In the genomic region with DNA sequence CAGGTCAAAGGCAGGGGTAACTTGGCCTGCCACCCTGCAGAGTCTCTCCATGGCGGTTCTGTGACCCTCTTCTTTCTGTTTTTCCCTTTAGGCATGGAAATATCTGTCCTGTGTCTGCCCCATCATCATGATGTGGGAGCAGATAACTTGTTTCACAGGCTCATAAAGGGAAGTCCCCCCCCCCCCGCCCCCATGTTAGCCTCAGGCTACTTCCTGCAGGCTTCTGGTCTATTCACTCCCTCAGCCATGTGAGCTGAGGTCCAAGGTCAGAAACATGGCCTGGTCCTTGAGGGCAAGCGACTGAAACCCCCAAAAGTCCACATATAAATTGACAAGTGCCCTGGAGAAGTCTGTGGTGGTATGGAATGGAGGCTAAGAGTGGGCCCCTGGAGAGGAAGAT, we compare ENCODE assay signal across 33 mouse cellular contexts. TPM values are rescaled to one million over a fixed set of nuclear protein-coding genes. Genes with fewer than 3 reads are reported as not detected.
"Had no signal": no experiment of that assay in that cellular context is flagged by ENCODE, and none has a peak within 500 bp of the region (broad histone marks: within the 10 kb centered on the region; RNA-seq: fewer than 3 reads in every experiment).

No protein-coding gene starts in this region.

- DNase-seq: kidney, adult 18-20 months; kidney, adult 9 months; kidney, postnatal 25 days; layer of hippocampus, postnatal 36 days; lung, adult 18-20 months; lung, postnatal 10 days; lung, postnatal 4 days; retina, postnatal 1 day; right cerebral cortex, postnatal 25 days; spleen, adult 18-20 months; thymus, adult 2 months; thymus, postnatal 14 days had no signal

- ATAC-seq: intestine, embryonic 15.5 days; liver, embryonic 12.5 days; midbrain, embryonic 13.5 days; midbrain, embryonic 16.5 days had no signal

- H3K4me3 ChIP-seq: intestine, embryonic 15.5 days; layer of hippocampus, adult 2 months; left cerebral cortex, adult 2 months; limb, embryonic 12.5 days; limb, embryonic 15.5 days; liver, embryonic 12.5 days; liver, embryonic 15.5 days; lung, embryonic 15.5 days; megakaryocyte, embryonic 14.5 days; midbrain, embryonic 10.5 days; midbrain, embryonic 13.5 days; myocyte; neural tube, embryonic 13.5 days had no signal

- H3K27ac ChIP-seq: intestine, embryonic 15.5 days; kidney, postnatal 0 days; layer of hippocampus, adult 2 months; left cerebral cortex, adult 2 months; liver, embryonic 12.5 days; liver, embryonic 15.5 days; lung, embryonic 15.5 days; midbrain, embryonic 10.5 days; midbrain, embryonic 13.5 days; neural tube, embryonic 13.5 days; stomach, postnatal 0 days had no signal

RNA-seq across cellular contexts. Expression of gene 5330417H12Rik, which starts 4.8 kb away (rescaled TPM):
- total RNA-seq: layer of hippocampus, adult 2 months; layer of hippocampus, postnatal 10 days; layer of hippocampus, postnatal 36 days; left cerebral cortex, adult 2 months; left cerebral cortex, postnatal 10 days; left cerebral cortex, postnatal 36 days; monocyte, adult 5-6 weeks; neutrophil, adult 5-6 weeks had no signal

RNA-seq across cellular contexts. Expression of gene Olfml1, which starts 52.9 kb away (rescaled TPM):
- total RNA-seq: monocyte, adult 5-6 weeks; neutrophil, adult 5-6 weeks had no signal
